Mouse (Mus musculus): ENCODE measurements at regions not wholly inside any gene's neighbourhood (a gene's known extent, or its start where the extent isn't known, plus 50 kb on each side); places are given as distances from the start of the nearest gene placed in this dataset.

DNA sequence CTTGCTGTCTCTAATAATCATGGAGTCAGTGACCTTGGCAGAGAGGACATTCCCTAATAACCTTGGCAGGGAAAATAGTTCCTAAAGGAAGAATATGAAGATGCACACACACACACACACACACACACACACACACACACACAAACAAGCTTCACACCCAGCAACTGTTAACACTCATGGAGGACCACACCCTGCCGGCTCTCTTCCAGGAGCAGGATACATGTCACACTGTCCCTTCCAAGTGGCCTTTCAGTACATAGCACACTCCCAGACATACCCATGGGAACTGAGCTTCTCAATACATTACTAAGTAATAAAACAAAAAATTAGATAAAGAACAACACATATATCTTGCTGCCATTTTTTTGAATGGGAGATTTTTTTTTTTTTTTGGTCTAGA lies 170.5 kb upstream of the Mkln1 start:
- H3K9ac ChIP-seq (ENCODE audit: low read depth, low read length, severe bottlenecking) = no peak overlapping the region
- no peak overlapping the region for H3K27ac ChIP-seq (replicated peaks; ENCODE audit: low read depth, low read length)
- no peak overlapping the region for H3K4me3 ChIP-seq (replicated peaks; ENCODE audit: low read length)
- DNase-seq (ENCODE audit: low spot score) = no peak
- H3K36me3 ChIP-seq (ENCODE audit: control insufficient read depth, insufficient read depth, low read length) = no peaks in the 10 kb centered on the region
- 89% methylated on average over 1 of the region's 1 CpGs for WGBS
- H3K4me2 ChIP-seq (replicated peaks; ENCODE audit: low read depth, low read length, severe bottlenecking) = no peak overlapping the region
- no peaks in the 10 kb centered on the region for H3K27me3 ChIP-seq (ENCODE audit: control insufficient read depth, insufficient read depth, low read length)
- TF ChIP-seq POLR2A (IDR thresholded peaks at IDR 0.05; ENCODE audit: borderline replicate concordance, extremely low read depth, insufficient read depth, insufficient read length) = no peak
- H3K9me3 ChIP-seq (ENCODE audit: control insufficient read depth, low read length) = no peaks in the 10 kb centered on the region
- no peaks in the 10 kb centered on the region for H3K4me1 ChIP-seq (ENCODE audit: control insufficient read depth, insufficient read depth, low read length)
- ATAC-seq (ENCODE audit: low FRiP score, low read depth) = no peak

DNA sequence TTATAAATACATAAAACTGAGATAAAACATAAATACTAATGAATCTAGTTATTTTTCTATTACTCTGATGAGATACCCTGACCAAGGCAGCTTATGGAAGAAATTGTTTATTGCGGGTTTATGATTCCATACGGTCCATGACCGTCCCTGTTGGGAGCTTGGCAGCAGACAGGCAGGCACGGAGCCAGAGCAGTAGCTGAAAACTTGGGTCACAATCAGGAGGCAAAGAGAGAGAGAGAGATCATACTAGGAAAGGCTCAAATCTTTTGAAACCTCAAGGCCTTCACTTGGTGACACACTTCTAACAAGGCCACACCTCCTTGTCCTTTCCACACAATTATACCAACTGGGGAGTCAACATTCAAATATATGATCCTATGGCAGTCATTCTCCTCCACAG lies 166.7 kb upstream of the Mkln1 start:
- no peaks in the 10 kb centered on the region for H3K36me3 ChIP-seq (ENCODE audit: control insufficient read depth, insufficient read depth, low read length)
- H3K4me3 ChIP-seq (replicated peaks; ENCODE audit: low read length) = no peak overlapping the region
- DNase-seq (ENCODE audit: low spot score) = no peak
- TF ChIP-seq POLR2A (IDR thresholded peaks at IDR 0.05; ENCODE audit: borderline replicate concordance, extremely low read depth, insufficient read depth, insufficient read length) = no peak
- WGBS = 89% methylated on average over 4 of the region's 4 CpGs
- no peaks in the 10 kb centered on the region for H3K9me3 ChIP-seq (ENCODE audit: control insufficient read depth, low read length)
- no peaks in the 10 kb centered on the region for H3K4me1 ChIP-seq (ENCODE audit: control insufficient read depth, insufficient read depth, low read length)
- no peak overlapping the region for H3K4me2 ChIP-seq (replicated peaks; ENCODE audit: low read depth, low read length, severe bottlenecking)
- H3K27me3 ChIP-seq (ENCODE audit: control insufficient read depth, insufficient read depth, low read length) = no peaks in the 10 kb centered on the region
- no peak overlapping the region for H3K27ac ChIP-seq (replicated peaks; ENCODE audit: low read depth, low read length)
- no peak overlapping the region for H3K9ac ChIP-seq (ENCODE audit: low read depth, low read length, severe bottlenecking)
- ATAC-seq (ENCODE audit: low FRiP score, low read depth) = no peak

DNA sequence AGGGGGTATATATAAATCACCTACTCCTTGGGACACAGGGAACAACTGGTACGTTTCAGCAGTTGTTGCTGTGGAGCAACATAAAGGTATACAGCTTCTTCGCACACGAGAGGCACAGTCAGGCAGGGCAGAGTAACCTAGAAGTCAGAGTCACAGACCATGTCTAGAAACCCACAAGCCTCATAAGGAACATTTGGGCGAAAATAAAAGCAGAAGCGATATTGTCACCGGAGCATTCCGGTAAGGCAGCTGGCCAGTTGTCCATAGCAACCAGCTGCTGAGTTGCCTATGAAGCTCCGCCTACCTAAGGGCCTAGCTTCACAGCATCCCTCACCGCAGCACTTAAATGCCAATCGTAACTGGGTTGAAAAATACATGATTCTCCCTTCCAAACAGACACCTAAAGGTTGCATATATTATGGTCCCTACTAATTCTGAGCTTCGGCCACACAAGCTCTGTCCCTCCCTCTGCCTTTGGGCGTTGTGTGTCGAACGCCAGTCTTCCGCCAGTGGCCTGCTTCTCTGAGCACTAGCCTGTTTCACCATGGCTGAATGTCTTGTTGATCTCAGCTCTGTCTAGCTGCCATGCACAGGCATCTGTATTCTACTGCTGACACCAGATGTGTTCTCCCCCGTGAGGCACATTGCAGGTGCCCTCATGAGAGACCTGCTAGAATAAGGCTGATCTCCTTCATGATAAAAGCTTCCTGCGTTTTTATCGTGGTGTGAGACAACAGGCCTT lies 165.1 kb upstream of the Mkln1 start:
- H3K27me3 ChIP-seq (ENCODE audit: control insufficient read depth, insufficient read depth, low read length) = no peaks in the 10 kb centered on the region
- whole genome bisulfite sequencing = 58% methylated on average over 18 of the region's 18 CpGs
- no peaks in the 10 kb centered on the region for H3K4me1 ChIP-seq (ENCODE audit: control insufficient read depth, insufficient read depth, low read length)
- H3K4me3 ChIP-seq (replicated peaks; ENCODE audit: low read length) = no peak overlapping the region
- H3K9me3 ChIP-seq (ENCODE audit: control insufficient read depth, low read length) = no peaks in the 10 kb centered on the region
- H3K9ac ChIP-seq (ENCODE audit: low read depth, low read length, severe bottlenecking) = no peak overlapping the region
- TF ChIP-seq POLR2A (IDR thresholded peaks at IDR 0.05; ENCODE audit: borderline replicate concordance, extremely low read depth, insufficient read depth, insufficient read length) = no peak
- no peak overlapping the region for H3K4me2 ChIP-seq (replicated peaks; ENCODE audit: low read depth, low read length, severe bottlenecking)
- no peak overlapping the region for H3K27ac ChIP-seq (replicated peaks; ENCODE audit: low read depth, low read length)
- H3K36me3 ChIP-seq (ENCODE audit: control insufficient read depth, insufficient read depth, low read length) = no peaks in the 10 kb centered on the region
- ATAC-seq (ENCODE audit: low FRiP score, low read depth) = no peak
- no peak for DNase-seq (ENCODE audit: low spot score)

DNA sequence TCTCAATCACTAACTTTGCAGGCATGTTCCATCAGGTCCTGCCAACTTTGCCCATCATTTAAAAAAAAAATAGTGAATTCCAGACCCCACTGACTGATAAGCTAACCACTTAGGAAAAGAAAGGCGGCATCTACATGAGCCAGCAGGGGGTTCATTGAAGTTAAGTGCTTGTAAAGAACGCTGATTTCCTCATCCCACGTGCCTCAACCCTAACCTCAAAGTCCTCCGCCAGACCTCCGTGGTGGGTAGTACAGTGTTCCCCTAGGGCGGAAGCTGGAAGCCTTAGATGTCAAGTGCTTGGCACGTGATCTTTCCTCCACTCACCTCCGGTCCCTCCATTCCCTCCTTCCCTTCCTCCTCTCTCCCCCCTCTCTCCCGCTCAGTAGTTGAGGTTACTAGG lies 158.5 kb upstream of the Mkln1 start:
- WGBS = 8% methylated on average over 9 of the region's 9 CpGs
- DNase-seq (ENCODE audit: low spot score) (no peak), ATAC-seq (ENCODE audit: low FRiP score, low read depth) (no peak)
- Histone ChIP-seq H3K9me3 (ENCODE audit: control insufficient read depth, low read length) (no peaks in the 10 kb centered on the region), H3K9ac (ENCODE audit: low read depth, low read length, severe bottlenecking) (no peak overlapping the region), H3K4me3 (replicated peaks; ENCODE audit: low read length) (no peak overlapping the region), H3K36me3 (ENCODE audit: control insufficient read depth, insufficient read depth, low read length) (no peaks in the 10 kb centered on the region), H3K4me1 (ENCODE audit: control insufficient read depth, insufficient read depth, low read length) (no peaks in the 10 kb centered on the region), H3K27ac (replicated peaks; ENCODE audit: low read depth, low read length) (no peak overlapping the region), H3K27me3 (ENCODE audit: control insufficient read depth, insufficient read depth, low read length) (no peaks in the 10 kb centered on the region), H3K4me2 (replicated peaks; ENCODE audit: low read depth, low read length, severe bottlenecking) (no peak overlapping the region)
- TF ChIP-seq POLR2A (IDR thresholded peaks at IDR 0.05; ENCODE audit: borderline replicate concordance, extremely low read depth, insufficient read depth, insufficient read length) = no peak

DNA sequence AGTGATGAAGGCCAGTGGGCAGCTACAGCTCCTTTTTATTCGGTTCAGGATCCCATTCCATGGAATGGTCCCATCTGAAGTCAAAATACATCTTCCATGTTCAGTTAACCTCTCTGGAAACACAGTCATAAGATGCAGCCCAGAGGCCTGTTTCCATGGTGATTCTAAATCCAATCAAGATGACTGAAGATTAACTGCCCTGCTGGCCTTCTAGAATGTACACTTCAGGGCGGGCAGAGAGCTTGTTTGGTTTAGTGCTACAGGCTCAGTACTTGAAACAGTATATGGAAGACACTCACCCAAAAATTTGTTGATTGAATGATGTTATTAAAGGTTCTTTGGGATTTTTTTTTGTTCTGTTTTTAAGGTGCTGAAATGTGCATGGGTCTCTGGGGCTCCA lies 148.0 kb upstream of the Mkln1 start:
- no peak for TF ChIP-seq POLR2A (IDR thresholded peaks at IDR 0.05; ENCODE audit: borderline replicate concordance, extremely low read depth, insufficient read depth, insufficient read length)
- H3K9ac ChIP-seq (ENCODE audit: low read depth, low read length, severe bottlenecking) = no peak overlapping the region
- H3K27ac ChIP-seq (replicated peaks; ENCODE audit: low read depth, low read length) = no peak overlapping the region
- H3K4me3 ChIP-seq (replicated peaks; ENCODE audit: low read length) = no peak overlapping the region
- H3K36me3 ChIP-seq (ENCODE audit: control insufficient read depth, insufficient read depth, low read length) = no peaks in the 10 kb centered on the region
- WGBS = 52% methylated on average over 2 of the region's 2 CpGs
- no peak for ATAC-seq (ENCODE audit: low FRiP score, low read depth)
- H3K4me1 ChIP-seq (ENCODE audit: control insufficient read depth, insufficient read depth, low read length) = no peaks in the 10 kb centered on the region
- no peak overlapping the region for H3K4me2 ChIP-seq (replicated peaks; ENCODE audit: low read depth, low read length, severe bottlenecking)
- DNase-seq (ENCODE audit: low spot score) = no peak
- no peaks in the 10 kb centered on the region for H3K27me3 ChIP-seq (ENCODE audit: control insufficient read depth, insufficient read depth, low read length)
- 0 out of 2 replicates have a peak, but pooled peaks cover 4% of the 10 kb centered on the region for H3K9me3 ChIP-seq (ENCODE audit: control insufficient read depth, low read length)

All from limb, embryonic 14.5 days (tissue).